Mouse (Mus musculus): ENCODE data around the gene Nelfb.

Gene Nelfb

DNA sequence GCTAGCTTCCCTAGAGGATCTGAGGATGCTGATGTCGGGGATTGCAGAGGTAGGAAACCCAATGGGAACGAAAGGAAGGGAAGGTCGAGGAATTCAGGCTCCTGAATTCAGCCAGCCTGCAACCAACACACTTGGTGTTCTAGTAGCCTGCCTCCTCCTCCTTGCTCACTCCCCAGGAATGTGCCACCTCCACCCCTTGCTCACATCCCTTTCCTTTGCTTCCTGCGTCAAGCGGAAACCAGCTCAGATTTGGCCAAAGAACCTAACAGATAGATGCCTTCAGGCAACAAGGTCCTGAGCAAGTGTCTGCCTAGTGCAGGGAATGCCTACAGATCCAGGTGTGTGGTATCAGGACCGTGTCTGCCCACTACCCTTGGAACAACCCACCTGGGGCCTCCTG, 34.7 kb downstream of the Nelfb start:
- DNase-seq (ENCODE audit: low read depth, low spot score): no peak

DNA sequence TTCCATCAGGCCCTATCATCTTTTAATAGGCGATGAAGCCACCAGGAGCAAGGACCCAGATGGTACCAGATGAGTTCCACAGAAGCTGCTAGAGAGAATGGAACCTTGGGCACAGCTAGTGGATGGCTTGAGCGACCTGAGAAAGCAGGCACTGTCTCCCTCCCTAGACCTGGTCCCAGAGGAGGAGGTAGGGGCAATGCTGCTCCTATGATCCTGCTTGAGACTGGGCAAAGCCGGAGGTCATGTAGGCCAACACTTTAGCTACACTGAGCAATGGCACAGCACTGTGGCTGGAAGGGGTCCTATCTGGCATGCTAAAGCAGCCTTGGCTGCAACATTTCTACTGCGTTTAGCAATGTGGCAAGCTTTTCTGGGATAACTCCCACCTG, 35.6 kb downstream of the Nelfb start:
- DNase-seq (ENCODE audit: low read depth, low spot score): no peak

DNA sequence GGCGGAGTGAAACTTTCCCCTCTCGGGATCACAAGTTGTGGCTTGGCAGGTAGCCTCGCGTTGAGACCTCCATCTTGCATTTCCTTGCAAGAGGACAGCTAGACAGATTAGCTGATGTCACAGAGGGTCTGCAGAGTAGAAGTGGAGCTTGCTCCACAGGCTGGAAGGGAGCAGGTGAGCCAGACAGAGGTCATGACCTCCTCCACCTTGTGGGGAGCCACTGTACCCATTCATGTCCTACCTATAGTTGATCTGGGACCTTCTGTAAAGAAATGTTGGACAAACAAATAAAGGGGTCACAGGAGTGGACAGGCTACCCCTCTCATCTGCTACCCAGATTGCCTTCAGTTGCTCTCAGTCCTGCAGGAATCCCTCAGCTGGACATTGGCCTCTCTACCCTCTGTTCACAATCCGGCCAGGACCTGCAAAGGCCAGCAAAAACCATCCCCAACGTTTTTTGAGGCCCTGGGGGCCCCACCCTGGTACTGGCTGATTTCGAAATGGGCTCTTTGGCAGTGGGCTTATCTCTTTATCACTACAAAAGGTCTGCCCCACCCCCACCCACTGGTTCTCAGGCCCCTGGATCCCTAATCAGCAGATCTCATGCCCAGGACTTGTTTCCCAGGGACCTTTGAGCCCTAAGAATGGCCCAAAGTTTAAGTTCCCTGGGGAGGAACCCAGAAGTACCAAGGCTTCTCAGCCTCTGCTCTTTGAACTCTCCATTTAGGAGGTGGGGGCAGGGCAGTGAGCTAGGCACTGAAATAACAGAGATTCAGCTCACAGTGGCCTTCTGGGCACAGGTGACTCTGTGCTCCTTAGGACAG, 36.2 kb downstream of the Nelfb start:
- no peak for DNase-seq (ENCODE audit: low read depth, low spot score)

DNA sequence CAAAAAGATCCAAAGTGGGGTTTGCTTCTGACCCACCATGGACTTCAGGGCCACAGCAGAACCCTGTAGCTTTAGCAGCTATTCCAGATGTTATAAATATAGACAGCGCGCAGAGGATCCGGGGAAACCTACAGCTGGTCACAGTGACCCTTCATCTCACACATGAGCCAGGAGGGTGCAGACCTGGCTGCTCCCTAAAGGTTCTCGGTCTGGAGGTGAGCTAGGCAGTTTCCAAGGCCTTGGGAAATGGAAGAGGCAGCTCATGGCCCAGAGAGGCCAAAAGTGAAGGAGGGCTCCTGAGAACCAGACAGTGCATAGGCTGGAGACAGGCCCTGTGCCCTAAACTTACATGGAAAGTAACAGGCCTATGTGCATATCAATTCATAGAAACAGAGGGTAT, 37.5 kb downstream of the Nelfb start:
- DNase-seq (ENCODE audit: low read depth, low spot score): no peak

DNA sequence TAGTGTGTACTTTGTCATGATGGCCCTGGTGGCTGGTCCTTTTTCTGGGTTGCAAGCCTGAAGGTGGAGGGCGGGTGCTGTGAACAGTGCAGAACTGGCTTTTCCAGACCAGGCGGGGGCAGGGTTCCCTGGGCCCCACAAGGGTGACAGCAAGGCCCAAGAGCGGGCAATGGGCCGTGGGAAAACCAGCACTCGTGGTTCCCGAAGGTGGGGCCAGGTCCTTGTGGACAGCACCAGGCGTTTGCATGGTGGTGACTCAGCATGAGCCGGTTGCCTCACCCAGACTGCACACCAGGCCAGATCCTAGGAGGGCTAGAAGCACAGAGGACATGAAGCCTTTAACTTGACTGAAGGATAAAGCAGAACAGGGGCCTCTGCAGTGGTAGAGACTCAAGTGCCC, 38.7 kb downstream of the Nelfb start:
- no peak for DNase-seq (ENCODE audit: low read depth, low spot score)

DNA sequence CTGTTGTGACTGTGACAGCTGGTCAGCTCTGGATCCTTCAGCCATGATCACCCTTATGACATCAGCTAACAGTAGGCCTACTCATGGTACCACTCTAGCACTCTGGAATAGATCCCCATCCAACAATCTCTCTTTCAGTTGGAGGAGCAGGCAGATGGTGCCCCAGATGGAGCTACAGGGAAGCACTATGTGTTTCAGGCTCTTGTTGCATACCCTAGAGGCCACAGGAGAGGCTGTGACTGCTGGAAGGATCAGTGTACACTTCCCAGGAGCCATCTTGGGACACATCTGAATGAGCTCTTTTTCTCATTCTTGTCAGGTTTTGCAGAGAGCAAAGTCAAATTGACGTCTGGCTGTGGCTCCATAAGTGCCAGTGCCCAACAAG, 39.5 kb downstream of the Nelfb start:
- DNase-seq (ENCODE audit: low read depth, low spot score): no peak

DNA sequence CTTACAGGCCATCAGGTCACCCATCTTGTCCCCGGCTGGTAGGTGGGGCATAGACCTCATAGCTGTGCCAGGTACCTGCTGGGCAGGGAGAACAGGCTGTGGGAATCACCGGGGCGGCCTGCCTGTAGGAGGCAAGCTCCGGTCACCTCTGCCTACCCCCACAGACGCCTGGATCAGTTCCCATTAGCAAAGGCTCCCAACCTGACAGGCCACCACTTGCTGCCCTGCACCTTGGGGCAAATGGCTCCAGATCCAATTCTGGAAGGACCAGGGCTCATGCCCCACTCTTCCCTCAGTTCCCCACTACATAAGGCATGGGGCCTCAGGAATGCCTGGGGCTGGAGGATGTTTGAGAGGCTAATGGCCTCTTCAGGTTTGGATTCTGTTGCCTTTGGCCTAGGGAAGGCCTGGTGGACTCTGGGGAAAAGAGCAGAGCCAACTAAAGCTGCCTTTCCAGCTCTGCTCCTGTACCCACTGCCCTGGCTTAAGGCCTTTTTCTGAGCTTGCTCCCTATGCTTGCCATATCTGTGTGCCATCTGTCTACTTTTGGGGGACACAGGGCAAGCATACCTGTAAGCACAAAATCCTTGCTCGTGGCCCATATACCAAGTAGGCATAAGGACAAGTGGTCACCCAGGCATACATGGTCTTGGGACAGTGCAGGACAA, 40.1 kb downstream of the Nelfb start:
- no peak for DNase-seq (ENCODE audit: low read depth, low spot score)

DNA sequence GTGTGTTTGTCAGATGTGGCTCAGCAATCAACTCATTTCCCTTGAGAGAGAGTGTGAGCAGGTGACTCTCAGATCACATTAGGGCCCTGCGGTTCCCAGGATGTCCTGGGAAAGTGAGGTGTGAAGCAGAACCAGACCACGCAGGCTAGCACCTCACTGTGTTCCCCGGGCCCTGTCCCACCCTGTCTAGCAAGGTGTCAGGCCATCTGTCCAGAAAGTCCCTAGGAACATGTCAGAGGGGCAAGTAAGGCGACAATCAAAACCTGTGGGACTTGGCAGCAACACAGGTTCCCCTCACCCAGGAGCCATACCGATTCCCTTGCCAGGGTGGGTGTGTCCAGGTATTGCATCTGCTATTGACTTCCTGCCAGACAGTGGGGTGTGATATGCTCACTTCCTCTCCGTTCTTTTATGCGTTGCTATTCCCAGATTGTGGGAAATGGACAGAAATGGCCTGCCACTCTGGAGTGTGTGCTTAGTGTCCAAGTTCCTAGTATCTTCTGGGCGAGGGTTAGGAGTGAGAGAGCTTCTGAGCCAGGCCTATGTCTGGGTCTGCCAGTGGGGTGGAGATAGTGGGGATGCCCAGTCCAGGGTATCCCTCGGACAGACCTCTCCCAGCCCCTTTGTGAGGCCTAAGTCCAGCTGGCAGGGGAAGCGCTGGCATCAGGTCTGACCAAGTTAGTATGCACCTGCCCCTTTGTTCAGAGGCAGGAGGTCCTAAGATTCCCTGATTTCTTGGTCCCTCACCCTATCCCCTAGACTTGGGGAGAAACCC, 40.8 kb downstream of the Nelfb start:
- no peak for DNase-seq (ENCODE audit: low read depth, low spot score)

DNA sequence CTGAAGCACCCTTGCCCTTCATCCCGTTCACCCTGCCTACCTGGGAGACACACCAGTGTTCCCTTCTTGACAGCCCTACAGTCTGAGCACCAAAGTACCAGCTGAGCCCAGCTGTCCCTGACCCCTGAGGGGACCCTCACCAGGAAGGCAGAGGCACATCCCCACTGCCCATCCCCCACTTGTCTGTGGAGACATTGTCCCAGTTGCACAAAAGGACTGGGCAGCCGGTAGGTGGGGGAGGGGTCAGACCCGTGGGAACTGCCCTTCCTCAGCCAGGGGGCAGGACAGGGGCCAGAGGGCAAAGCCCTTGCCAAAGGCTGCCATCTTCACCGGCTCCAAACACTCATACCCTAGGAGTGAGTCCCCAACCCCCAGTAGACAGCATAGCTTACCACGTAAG, 41.5 kb downstream of the Nelfb start:
- DNase-seq (ENCODE audit: low read depth, low spot score): no peak

DNA sequence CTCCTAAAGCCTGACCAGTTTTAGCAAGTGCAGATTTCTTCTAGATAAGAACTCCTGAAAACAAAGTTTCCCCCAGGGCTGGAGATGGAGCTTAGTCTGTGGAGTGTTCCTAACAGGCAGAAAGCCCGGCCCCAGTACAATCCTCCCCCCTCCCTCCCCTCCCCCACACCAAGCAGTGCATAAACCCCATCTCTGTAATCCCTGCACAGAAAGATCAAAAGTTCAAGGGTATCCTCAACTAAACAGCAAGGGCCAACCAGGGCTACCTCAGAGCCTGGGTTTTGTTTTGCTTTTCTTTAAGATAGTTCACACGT, 42.7 kb downstream of the Nelfb start:
- no peak for DNase-seq (ENCODE audit: low read depth, low spot score)

DNA sequence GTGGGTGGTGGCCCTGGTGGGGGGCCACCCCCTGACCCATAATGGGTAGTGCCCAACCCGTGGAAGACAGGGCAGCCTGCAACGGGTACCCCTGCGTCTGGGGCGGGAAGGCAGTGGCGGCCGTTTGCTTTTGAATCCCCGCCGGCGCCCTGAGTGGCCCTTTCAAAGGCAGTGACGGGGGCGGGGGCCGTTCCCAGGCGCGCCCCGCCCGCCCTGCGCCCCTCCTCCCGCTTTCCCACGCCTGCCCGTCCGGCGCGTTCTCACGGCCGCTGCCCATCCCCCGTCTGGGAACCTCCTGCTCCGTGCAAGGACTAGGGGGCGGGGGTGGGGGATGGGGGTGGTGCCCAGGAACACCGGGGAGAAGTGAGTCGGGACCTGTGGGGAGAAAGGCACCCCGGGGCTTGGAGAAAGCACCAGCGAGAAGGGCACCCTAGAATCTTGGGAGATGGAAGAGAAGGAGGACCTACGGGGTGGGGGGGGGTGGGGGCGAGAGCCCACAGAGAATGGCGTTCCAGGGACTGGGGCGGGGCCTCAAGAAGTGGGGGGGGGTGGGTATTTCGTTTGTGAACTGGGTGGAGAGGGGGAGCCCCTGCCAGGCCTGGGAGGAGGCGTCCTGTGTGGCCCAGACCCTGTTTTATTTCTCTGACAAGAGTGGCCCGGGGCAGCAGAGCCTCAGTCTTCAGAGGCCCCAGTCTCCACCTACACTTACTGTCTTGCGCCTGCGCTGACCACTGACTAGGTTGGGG, 43.2 kb downstream of the Nelfb start:
- no peak for DNase-seq (ENCODE audit: low read depth, low spot score)

DNA sequence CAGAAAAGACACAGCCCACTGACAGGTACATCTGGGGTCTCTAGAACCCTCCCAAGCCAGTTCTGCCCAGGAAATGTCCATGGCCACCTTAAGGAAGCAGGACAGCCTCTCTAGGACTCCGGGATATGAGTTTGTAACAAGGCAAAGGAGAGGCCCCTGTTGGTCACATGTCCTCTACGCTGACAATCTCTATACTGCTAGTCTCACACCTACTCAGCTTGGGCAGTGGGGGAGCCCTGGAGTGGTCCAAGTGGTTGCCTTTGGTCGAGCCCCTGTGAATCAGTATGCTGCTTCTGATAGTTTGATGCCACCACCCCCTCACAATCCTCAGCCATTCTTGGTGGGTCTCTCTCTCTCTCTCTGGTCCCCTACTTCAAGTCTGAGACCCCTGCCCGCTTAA, 43.8 kb downstream of the Nelfb start:
- no peak for DNase-seq (ENCODE audit: low read depth, low spot score)

DNA sequence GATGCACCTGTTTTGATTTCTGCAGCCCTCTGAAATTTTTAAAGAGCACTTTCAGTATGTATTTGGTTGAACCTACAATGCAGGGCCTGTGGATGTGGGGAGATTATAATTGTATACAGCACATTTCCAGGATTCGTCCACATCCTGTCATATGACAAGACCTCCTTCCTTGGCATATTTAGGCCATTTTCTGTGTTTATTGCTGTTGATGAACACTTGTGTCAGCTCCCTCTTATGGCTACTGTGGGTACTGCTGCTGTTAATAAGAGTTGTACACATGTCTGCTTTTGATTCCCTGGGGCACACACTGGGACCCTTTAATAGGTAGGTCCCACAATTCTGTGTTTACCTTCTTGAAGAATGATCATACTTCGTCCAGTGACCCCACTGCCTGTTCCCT, 53.6 kb downstream of the Nelfb start:
- no peak for DNase-seq (ENCODE audit: low read depth, low spot score)

DNA sequence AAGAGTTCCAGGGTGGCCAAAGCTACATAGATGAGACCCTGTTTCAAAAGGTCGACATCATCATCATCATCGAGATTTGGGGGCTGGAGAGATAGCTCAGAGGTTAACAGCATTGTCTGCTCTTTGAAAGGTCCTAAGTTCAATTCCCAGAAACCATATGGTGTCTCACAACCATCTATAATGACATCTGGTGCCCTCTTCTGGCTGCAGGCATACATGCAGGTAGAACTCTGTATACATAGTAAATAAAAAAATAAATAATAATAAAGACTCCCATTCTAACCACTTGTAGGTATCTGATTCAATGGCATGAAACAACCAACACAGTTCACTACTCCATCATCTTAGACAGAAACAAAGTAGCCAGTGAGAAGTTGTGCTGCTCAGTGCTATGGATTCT, 54.3 kb downstream of the Nelfb start:
- no peak for DNase-seq (ENCODE audit: low read depth, low spot score)

DNA sequence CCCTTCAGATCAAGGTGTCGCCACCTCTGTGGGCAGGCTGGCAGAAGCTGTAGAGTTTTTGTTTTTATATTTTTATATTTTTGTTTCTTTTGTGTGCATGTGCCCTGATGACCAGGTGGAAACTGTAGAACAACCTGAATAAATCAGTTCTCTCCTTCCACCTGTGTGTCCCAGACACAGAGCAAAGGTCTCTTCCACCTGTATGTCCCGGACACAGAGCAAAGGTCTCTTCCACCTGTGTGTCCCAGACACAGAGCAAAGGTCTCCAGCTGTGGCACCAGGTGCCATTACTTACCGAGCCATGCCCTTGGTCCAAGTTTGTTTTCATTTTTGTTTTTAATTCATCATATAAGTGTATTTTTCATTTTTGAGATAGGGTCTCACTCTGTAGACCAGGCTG, 55.1 kb downstream of the Nelfb start:
- DNase-seq (ENCODE audit: low read depth, low spot score): no peak

DNA sequence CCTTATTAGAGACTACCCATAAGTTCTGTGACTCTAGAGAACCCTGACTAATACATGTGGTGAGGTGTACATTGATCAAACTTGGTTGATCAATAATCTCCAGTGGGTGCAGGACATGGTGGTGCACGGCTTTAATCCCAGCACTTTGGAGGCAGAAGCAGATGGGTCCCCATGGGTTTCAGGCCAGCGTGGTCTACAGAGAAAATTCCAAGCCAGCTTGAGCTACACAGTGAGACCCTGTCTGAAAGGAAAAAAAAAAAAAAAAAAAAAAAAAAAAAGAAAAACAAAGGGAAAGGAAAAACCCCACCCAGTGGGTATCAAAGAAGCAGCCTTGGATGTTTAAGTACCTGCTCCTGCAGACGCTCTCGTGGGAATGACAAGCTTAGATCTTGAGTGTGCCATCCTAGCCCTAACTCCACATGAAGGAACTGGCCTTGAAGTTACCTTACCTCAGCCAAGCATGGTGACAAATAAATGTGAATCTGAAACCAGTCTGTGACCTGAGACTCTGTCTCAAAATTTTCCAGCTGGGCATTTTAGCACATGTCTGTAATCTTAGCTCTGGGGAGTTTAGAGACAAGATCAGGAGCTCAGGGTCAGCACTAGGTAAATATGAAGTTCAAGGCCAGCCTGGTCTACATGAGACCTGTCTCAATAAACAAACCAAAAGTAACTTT, 59.9 kb downstream of the Nelfb start:
- no peak for DNase-seq (ENCODE audit: low read depth, low spot score)

Data from brain, embryonic 18.5 days (tissue).